Mouse (Mus musculus): Measurements from ENCODE around the gene Prox1.

- no peak for TF ChIP-seq CTCF (IDR thresholded peaks at IDR 0.05; ENCODE audit: borderline replicate concordance, control insufficient read depth, extremely low read depth, insufficient read depth, low read length, poor library complexity)
- TF ChIP-seq POLR2A (IDR thresholded peaks at IDR 0.05; ENCODE audit: control insufficient read depth, extremely low read depth, insufficient read depth, low read length, poor library complexity) = no peak
Observed at GRCm38 (mm10) chr1:190168115-190168514, 2.4 kb downstream of the Prox1 start.
